ENCODE assay signal across 8 mouse cellular contexts in the genomic region with DNA sequence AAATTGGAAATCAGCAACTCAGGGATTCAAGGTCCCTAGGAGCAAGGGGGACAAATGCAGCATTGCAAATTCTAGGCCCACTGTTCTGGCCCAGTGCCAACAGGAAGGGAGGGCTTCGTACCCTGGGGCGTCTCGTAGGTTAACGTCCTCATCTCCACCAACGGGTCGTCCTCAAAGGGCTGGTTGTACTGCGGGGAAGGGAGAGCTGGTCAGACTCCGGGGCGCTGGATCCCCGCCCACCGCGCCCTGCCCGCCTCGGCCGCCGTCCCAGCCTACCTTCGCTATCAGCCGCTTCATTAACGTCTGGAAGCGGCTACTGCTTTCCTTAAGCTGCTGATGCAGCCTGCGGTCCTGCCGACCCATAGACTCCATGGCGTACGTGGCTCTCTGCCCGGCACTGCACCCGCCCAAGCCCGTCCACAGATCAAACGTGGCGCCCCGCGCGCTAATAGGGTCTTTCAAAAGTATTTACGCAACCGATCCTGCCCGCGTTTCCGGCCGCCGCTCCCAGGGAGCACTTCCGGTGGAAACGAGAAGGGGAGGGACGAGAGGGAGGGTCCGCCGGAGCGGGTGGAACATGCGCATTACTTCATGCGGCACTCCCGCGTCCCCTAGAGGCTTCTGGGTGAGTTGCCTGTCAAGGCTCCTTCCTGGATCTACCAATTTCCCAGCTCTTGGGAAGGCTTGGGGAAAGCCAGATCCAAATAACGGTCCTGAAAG. TPM values are rescaled to one million over a fixed set of nuclear protein-coding genes. Genes with fewer than 3 reads are reported as not detected.
A peak's percentile ranks its signal among the peaks of the same experiment; 100 is the strongest.
DNase-seq lines count a peak whose midpoint lies in the region; ATAC-seq lines count a peak whose summit lies in the region.

A gene (minus strand): TSS at position 536 of the 720 bp plus-strand sequence.
A gene (plus strand): TSS at position 564 of the 720 bp plus-strand sequence.

- peak within 1 kb of the TSS; percentile 80 for H3K27ac ChIP-seq in forebrain, embryonic 14.5 days (ENCODE audit: low read depth, low read length)
- H3K27ac ChIP-seq in neural tube, embryonic 15.5 days (replicated peaks) = peak within 1 kb of the TSS; percentile 72

- DNase-seq in ES-CJ7 (ENCODE audit: low read depth, low spot score) = peak; percentile 100
- peak; percentile 100 for DNase-seq in cerebellum, adult 11 months
- DNase-seq in forebrain, embryonic 14.5 days (ENCODE audit: low spot score) = peak; percentile 100
- DNase-seq in heart, postnatal 14 days = peak; percentile 100
- DNase-seq in layer of hippocampus, adult 11-12 months (ENCODE audit: low spot score) = peak; percentile 100
- DNase-seq in lung, adult 18-20 months = peak; percentile 100
- DNase-seq in testis, postnatal 14 days (ENCODE audit: low spot score) = peak; percentile 100

- peak within 1 kb of the TSS; percentile 73 for H3K9ac ChIP-seq in forebrain, embryonic 14.5 days (ENCODE audit: low read length)
- peak within 1 kb of the TSS; percentile 61 for H3K9ac ChIP-seq in neural tube, embryonic 15.5 days (replicated peaks)

- peak within 1 kb of the TSS; percentile 51 for H3K4me3 ChIP-seq in forebrain, embryonic 14.5 days (ENCODE audit: low read depth, low read length)
- H3K4me3 ChIP-seq in neural tube, embryonic 15.5 days (replicated peaks) = peak within 1 kb of the TSS; percentile 46

- intact Hi-C loops in heart, postnatal 14 days (cut with DNase I) = no loop called here

- H3K4me1 ChIP-seq in forebrain, embryonic 14.5 days (ENCODE audit: control insufficient read depth, insufficient read depth, low read length) = peaks cover 14% of the 10 kb centered on the region
- H3K4me1 ChIP-seq in neural tube, embryonic 15.5 days = peaks cover 28% of the 10 kb centered on the region

- peaks cover 35% of the 10 kb centered on the region for H3K36me3 ChIP-seq in forebrain, embryonic 14.5 days (ENCODE audit: control insufficient read depth, insufficient read depth, low read length)
- peaks cover 24% of the 10 kb centered on the region for H3K36me3 ChIP-seq in neural tube, embryonic 15.5 days

- 1% methylated on average over 50 of the region's 50 CpGs for WGBS in forebrain, embryonic 14.5 days
- under 1% methylated on average over 50 of the region's 50 CpGs for WGBS in neural tube, embryonic 15.5 days

- 0 out of 2 replicates have a peak, but pooled peaks cover 2% of the 10 kb centered on the region for H3K9me3 ChIP-seq in forebrain, embryonic 14.5 days (replicated peaks; ENCODE audit: control insufficient read depth, low read length)
- peaks cover 8% of the 10 kb centered on the region for H3K9me3 ChIP-seq in neural tube, embryonic 15.5 days (replicated peaks)

- ATAC-seq in forebrain, embryonic 14.5 days = peak; percentile 96
- peak; percentile 98 for ATAC-seq in neural tube, embryonic 15.5 days (ENCODE audit: low FRiP score)

- peak within 1 kb of the TSS; percentile 59 for H3K4me2 ChIP-seq in forebrain, embryonic 14.5 days (ENCODE audit: low read length)
- peak within 1 kb of the TSS; percentile 61 for H3K4me2 ChIP-seq in neural tube, embryonic 15.5 days

- H3K27me3 ChIP-seq in forebrain, embryonic 14.5 days (replicated peaks; ENCODE audit: control insufficient read depth, insufficient read depth, low read length) = no peaks in the 10 kb centered on the region
- H3K27me3 ChIP-seq in neural tube, embryonic 15.5 days (replicated peaks) = 0 out of 2 replicates have a peak, but pooled peaks cover 4% of the 10 kb centered on the region

RNA-seq across cellular contexts. Expression of the first gene that starts in this region (rescaled TPM):
- polyA plus RNA-seq in forebrain, embryonic 14.5 days (2014; fragmentation: Nextera tagmentation; extraction: Ambion mirVana) = 64.5 and 76.3 TPM in 2 replicates
- 10 to 100 TPM; 25.4 to 32.1 TPM for total RNA-seq in heart, postnatal 14 days (2021)
- 63.6 and 84.0 TPM in 2 replicates for polyA plus RNA-seq in neural tube, embryonic 15.5 days (2015; fragmentation: Nextera tagmentation; extraction: Ambion mirVana)

RNA-seq across cellular contexts. Expression of the second gene that starts in this region (rescaled TPM):
- not detected in 2 replicates for polyA plus RNA-seq in forebrain, embryonic 14.5 days (2014; fragmentation: Nextera tagmentation; extraction: Ambion mirVana)
- total RNA-seq in heart, postnatal 14 days (2021) = not detected
- 0.11 and 0.14 TPM in 2 replicates for polyA plus RNA-seq in neural tube, embryonic 15.5 days (2015; fragmentation: Nextera tagmentation; extraction: Ambion mirVana)

Comparison
In these comparisons a context has a peak if more than half of its experiments do, and no peak if none do; other contexts are left out.
1. Peak in every context shown above with its lines: DNase-seq, ATAC-seq, H3K4me3 ChIP-seq and H3K27ac ChIP-seq.